Mouse (Mus musculus) forebrain, embryonic 10.5 days (tissue): ENCODE results near the gene Fbxl19. TPM values are rescaled to one million over a fixed set of nuclear protein-coding genes. Genes with fewer than 3 reads are reported as not detected.
A peak's percentile ranks its signal among the peaks of the same experiment; 100 is the strongest.
"Not testable (repeated sequence)": the region's sequence is repeated elsewhere in the genome, so short reads cannot be mapped to it uniquely, and the experiment has no call there.

Experiments used
- DNase-seq: peaks from one replicate; pipeline ENCODE4 v3.0.0-alpha.2; 2017; ENCODE audit warnings: low spot score; ENCODE audit errors: extremely low spot score
- H3K27ac ChIP-seq: fragments of 300-500 bp; sonication (generic); 2 replicates; pipeline ENCODE4 v1.5.1; 2016; ENCODE audit warnings: mild to moderate bottlenecking
- H3K27me3 ChIP-seq: fragments of 300-500 bp; sonication (generic); 2 replicates; pipeline ENCODE4 v1.6.1; 2016; ENCODE audit warnings: mild to moderate bottlenecking; ENCODE audit not compliant: poor library complexity, severe bottlenecking
- H3K36me3 ChIP-seq: fragments of 300-500 bp; sonication (generic); replicated peaks from 2 replicates; pipeline ENCODE4 v1.6.1; 2016; ENCODE audit warnings: mild to moderate bottlenecking, moderate library complexity
- H3K4me1 ChIP-seq: fragments of 300-500 bp; sonication (generic); 2 replicates; pipeline ENCODE4 v1.6.1; 2016
- H3K4me3 ChIP-seq: fragments of 300-500 bp; sonication (generic); 2 replicates; pipeline ENCODE4 v1.5.1; 2016; ENCODE audit warnings: mild to moderate bottlenecking, moderate library complexity
- H3K9me3 ChIP-seq: fragments of 300-500 bp; sonication (generic); 2 replicates; pipeline ENCODE4 v1.6.1; 2016; ENCODE audit warnings: mild to moderate bottlenecking, moderate library complexity
- WGBS: fragments of 180-500 bp; shearing (Covaris S2); methylation state at CpG from one replicate; pipeline ENCODE4 v1.1.7; 2016; 5-methylcytosine and 5-hydroxymethylcytosine counted together
- polyA plus RNA-seq: library from polyadenylated mRNA; unstranded; fragments of >200 nt; fragmentation: Nextera tagmentation; extraction: Ambion mirVana; gene quantifications from 2 replicates; pipeline ENCODE4 v1.2.1, GENCODE M21; 2016

Fbxl19 gene
- polyA plus RNA-seq, 1 experiment from 2014 or later: 8.2 TPM

- 94% methylated on average over 1 of the region's 1 CpGs for WGBS
- H3K9me3 ChIP-seq: no peaks in the 10 kb centered on the region
- no peaks in the 10 kb centered on the region for H3K27me3 ChIP-seq
- peaks cover 13% of the 10 kb centered on the region for H3K36me3 ChIP-seq
- H3K4me1 ChIP-seq: peaks cover 43% of the 10 kb centered on the region
- H3K27ac ChIP-seq: no peak overlapping the region
- DNase-seq: no peak
- no peak overlapping the region for H3K4me3 ChIP-seq
These were observed 28.2 kb downstream of the Fbxl19 start for GRCm38 (mm10) chr7:127772557-127772956.

DNA sequence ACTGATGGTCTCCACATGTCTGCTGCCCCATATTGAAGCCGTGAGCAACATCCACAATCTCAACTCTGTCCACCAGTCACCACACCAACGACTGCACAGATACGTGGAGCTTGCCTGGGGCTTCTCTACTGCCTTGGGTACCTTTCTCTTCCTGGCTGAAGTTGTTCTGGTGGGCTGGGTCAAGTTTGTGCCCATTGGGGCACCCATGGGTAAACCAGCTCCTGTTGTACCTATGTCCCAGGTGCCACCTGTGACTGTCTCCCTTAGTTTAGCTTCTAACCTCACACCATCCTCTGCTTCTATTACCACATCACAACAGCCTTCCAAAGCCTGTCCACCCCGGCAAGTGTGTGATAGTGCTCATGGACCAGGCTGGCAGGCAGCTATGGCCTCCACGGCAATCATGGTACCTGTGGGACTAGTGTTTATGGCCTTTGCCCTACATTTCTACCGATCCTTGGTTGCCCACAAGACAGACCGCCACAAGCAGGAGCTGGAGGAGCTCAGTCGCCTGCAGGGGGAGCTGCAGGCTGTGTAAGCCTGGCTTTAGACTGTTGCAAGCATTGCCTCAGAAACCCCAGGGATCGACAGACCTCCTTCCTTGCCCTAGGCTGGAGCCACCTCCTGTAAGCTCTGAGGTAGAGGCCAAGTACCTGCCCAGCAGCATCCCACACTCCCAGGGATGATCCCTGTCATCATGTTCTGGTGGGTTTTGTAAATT, 29.5 kb downstream of the Fbxl19 start:
- Histone ChIP-seq H3K4me1 (peaks cover 43% of the 10 kb centered on the region), H3K27ac (no peak overlapping the region), H3K9me3 (no peaks in the 10 kb centered on the region), H3K27me3 (no peaks in the 10 kb centered on the region), H3K4me3 (no peak overlapping the region), H3K36me3 (peaks cover 5% of the 10 kb centered on the region)
- DNase-seq: peak; percentile 43
- WGBS: 44% methylated on average over 9 of the region's 9 CpGs

GRCm38 (mm10) chr7:127775837-127776236, 31.5 kb downstream of the Fbxl19 start:
- not testable (repeated sequence) for H3K27me3 ChIP-seq, DNase-seq, H3K9me3 ChIP-seq
- 81% methylated on average over 7 of the region's 7 CpGs for WGBS
- H3K4me1 ChIP-seq: peaks cover 26% of the 10 kb centered on the region
- H3K27ac ChIP-seq: peak overlapping the region; percentile 100
- H3K4me3 ChIP-seq: peak overlapping the region; percentile 95
- H3K36me3 ChIP-seq: peaks cover 25% of the 10 kb centered on the region

DNA sequence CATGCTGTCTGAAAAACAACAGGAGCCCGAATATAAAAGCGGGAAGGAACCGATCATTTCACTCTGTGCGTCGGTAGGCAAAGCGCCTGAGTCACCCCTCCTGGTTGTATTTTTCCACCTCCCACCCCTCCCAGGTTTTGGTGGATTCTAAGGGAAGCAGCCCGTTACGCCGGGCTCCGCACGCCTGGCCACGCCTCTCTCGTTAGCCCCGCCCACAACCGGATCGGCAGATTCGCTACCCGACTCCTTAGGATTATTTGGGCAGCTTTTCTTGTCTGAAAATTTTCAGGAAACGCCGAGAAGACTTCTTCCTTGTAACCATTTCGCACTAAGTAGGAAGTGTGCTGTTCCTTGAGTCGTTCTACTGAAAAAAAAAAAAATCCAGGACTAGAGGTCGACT, 32.1 kb downstream of the Fbxl19 start, which contains the start of gene Setd1a:
TSS of gene Setd1a (plus strand) at position 245 of the 400 bp plus-strand sequence.
- Histone ChIP-seq H3K4me3 (peak within 1 kb of the TSS; percentile 95), H3K4me1 (peaks cover 20% of the 10 kb centered on the region), H3K36me3 (peaks cover 31% of the 10 kb centered on the region), H3K9me3 (no peaks in the 10 kb centered on the region), H3K27me3 (no peaks in the 10 kb centered on the region), H3K27ac (peak within 1 kb of the TSS; percentile 100)
- under 1% methylated on average over 23 of the region's 23 CpGs for WGBS
- peak; percentile 83 for DNase-seq

- Histone ChIP-seq H3K36me3 (peaks cover 37% of the 10 kb centered on the region), H3K27me3 (no peaks in the 10 kb centered on the region), H3K4me1 (peaks cover 20% of the 10 kb centered on the region), H3K27ac (peak overlapping the region; percentile 100), H3K9me3 (no peaks in the 10 kb centered on the region), H3K4me3 (peak overlapping the region; percentile 95)
- WGBS: under 1% methylated on average over 64 of the region's 70 CpGs
- peak; percentile 95 for DNase-seq
These were observed 32.6 kb downstream of the Fbxl19 start for GRCm38 (mm10) chr7:127776878-127777473.

GRCm38 (mm10) chr7:127777474-127778266, 33.3 kb downstream of the Fbxl19 start:
- Histone ChIP-seq H3K4me1 (peaks cover 20% of the 10 kb centered on the region), H3K4me3 (peak overlapping the region; percentile 95), H3K9me3 (no peaks in the 10 kb centered on the region), H3K27me3 (no peaks in the 10 kb centered on the region), H3K27ac (peak overlapping the region; percentile 100), H3K36me3 (peaks cover 44% of the 10 kb centered on the region)
- peak; percentile 77 for DNase-seq
- WGBS: 3% methylated on average over 64 of the region's 66 CpGs

- Histone ChIP-seq H3K27me3 (no peaks in the 10 kb centered on the region), H3K36me3 (peaks cover 51% of the 10 kb centered on the region), H3K9me3 (no peaks in the 10 kb centered on the region), H3K4me1 (peaks cover 20% of the 10 kb centered on the region), H3K4me3 (peak overlapping the region; percentile 95), H3K27ac (peak overlapping the region; percentile 100)
- whole genome bisulfite sequencing: 79% methylated on average over 4 of the region's 4 CpGs
- no peak for DNase-seq
These were observed 34.0 kb downstream of the Fbxl19 start for GRCm38 (mm10) chr7:127778350-127778749.

GRCm38 (mm10) chr7:127785308-127785707, 41.0 kb downstream of the Fbxl19 start, which contains the start of gene Gm49388:
Gm49388 (plus strand) TSS chr7:127785608.
- Histone ChIP-seq H3K9me3 (no peaks in the 10 kb centered on the region), H3K27me3 (no peaks in the 10 kb centered on the region), H3K27ac (no peak within 1 kb of the TSS), H3K4me3 (no peak within 1 kb of the TSS), H3K36me3 (peaks cover 100% of the 10 kb centered on the region), H3K4me1 (no peaks in the 10 kb centered on the region)
- 89% methylated on average over 7 of the region's 7 CpGs for WGBS
- DNase-seq: no peak

DNA sequence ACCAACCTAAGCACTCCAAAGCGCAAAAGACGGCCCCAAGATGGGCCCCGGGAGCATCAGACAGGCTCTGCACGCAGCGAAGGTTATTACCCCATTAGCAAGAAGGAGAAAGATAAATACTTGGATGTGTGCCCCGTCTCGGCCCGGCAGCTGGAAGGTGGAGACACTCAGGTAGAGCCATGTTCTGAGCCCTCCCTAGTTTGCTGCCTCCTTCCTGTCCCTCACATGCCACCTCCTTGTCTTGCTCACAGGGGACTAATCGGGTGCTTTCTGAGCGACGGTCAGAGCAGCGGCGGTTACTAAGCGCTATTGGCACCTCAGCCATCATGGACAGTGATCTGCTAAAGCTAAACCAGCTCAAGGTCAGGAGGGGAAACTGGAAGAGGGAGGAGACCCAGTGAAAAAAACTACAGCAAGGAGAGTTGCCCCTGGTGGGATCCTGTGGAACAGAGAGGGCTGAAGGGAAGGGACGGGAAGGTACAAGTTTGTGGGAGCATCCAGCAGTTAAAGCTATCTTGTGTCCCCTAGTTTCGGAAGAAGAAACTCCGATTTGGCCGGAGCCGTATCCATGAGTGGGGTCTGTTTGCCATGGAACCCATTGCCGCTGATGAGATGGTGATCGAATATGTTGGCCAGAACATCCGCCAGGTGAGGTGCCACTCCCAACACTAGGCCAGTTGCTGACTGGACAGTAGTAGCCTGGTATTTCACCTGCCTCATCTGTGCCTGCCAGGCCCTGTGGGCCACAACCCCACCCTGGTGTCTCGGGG, 52.9 kb downstream of the Fbxl19 start:
- Histone ChIP-seq H3K9me3 (no peaks in the 10 kb centered on the region), H3K36me3 (peaks cover 94% of the 10 kb centered on the region), H3K27me3 (no peaks in the 10 kb centered on the region), H3K4me3 (no peak overlapping the region), H3K27ac (no peak overlapping the region), H3K4me1 (peaks cover 11% of the 10 kb centered on the region)
- no peak for DNase-seq
- WGBS: 95% methylated on average over 23 of the region's 23 CpGs

- WGBS: 91% methylated on average over 4 of the region's 4 CpGs
- Histone ChIP-seq H3K9me3 (no peaks in the 10 kb centered on the region), H3K27ac (no peak overlapping the region), H3K4me3 (no peak overlapping the region), H3K4me1 (peaks cover 11% of the 10 kb centered on the region), H3K36me3 (peaks cover 93% of the 10 kb centered on the region), H3K27me3 (no peaks in the 10 kb centered on the region)
- no peak for DNase-seq
These were observed 54.2 kb downstream of the Fbxl19 start for GRCm38 (mm10) chr7:127798591-127798990.

DNA sequence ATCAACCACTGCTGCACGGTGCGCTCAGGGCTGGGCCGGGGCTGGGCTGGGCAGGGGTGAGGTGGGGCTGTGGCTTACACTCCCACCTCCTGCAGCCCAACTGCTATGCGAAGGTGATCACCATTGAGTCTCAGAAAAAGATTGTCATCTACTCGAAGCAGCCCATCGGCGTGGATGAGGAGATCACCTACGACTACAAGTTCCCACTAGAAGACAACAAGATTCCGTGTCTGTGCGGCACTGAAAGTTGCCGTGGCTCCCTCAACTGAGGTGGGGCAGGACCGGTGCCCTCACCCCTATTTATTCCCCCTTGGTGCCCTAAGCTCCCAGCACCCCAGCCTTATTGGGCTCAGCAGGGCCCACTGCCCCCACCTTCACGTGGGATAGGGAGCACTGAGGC, 54.9 kb downstream of the Fbxl19 start:
- H3K4me3 ChIP-seq: no peak overlapping the region
- no peaks in the 10 kb centered on the region for H3K9me3 ChIP-seq
- DNase-seq: no peak
- H3K36me3 ChIP-seq: peaks cover 93% of the 10 kb centered on the region
- WGBS: 91% methylated on average over 13 of the region's 13 CpGs
- no peak overlapping the region for H3K27ac ChIP-seq
- peaks cover 11% of the 10 kb centered on the region for H3K4me1 ChIP-seq
- no peaks in the 10 kb centered on the region for H3K27me3 ChIP-seq

- Histone ChIP-seq H3K27ac (no peak overlapping the region), H3K4me3 (no peak overlapping the region), H3K9me3 (no peaks in the 10 kb centered on the region), H3K27me3 (no peaks in the 10 kb centered on the region), H3K36me3 (peaks cover 89% of the 10 kb centered on the region), H3K4me1 (peaks cover 11% of the 10 kb centered on the region)
- DNase-seq: no peak
- 95% methylated on average over 1 of the region's 1 CpGs for WGBS
These were observed 55.4 kb downstream of the Fbxl19 start for GRCm38 (mm10) chr7:127799738-127800137.
